Mouse (Mus musculus): Measurements from ENCODE around the gene Bpifb1. TPM values are rescaled to one million over a fixed set of nuclear protein-coding genes. Genes with fewer than 3 reads are reported as not detected.

Bpifb1 gene
- total and polyA plus RNA-seq, 3 experiments = not detected

DNA sequence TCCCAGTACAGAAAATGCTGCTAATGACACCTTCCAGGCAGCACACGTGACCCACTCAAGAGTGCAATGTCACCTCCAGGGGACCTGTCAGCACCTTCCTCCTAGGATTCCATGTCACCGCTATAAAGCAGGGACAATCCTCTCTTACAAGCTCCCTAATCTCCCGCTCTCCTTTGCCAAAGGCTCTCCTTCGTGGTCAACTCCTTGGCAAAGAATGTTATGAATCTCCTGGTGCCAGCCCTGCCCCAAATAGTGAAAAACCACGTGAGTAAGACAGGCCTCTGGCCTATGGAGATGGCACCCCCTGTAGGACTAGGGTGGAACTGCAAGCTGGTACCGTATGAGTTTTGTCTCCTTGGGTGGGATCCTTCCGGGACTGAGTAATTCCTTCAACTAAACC is 16.3 kb downstream of the Bpifb1 start (continued):
- no peak for TF ChIP-seq ZKSCAN1 (IDR thresholded peaks at IDR 0.05; ENCODE audit: borderline replicate concordance, low read depth, low read length)
- TF ChIP-seq POLR2AphosphoS2 (IDR thresholded peaks at IDR 0.05; ENCODE audit: low read depth, low read length) = no peak
- 0 out of 2 replicates have a peak, but pooled peaks have one; percentile 24 for TF ChIP-seq MYC (IDR thresholded peaks at IDR 0.05; ENCODE audit: low read depth, low read length)
- TF ChIP-seq MAX (IDR thresholded peaks at IDR 0.05; ENCODE audit: low read length) = 0 out of 2 replicates have a peak, but pooled peaks have one; percentile 14
- no peak for TF ChIP-seq MAFK (IDR thresholded peaks at IDR 0.05; ENCODE audit: insufficient replicate concordance, low read length)
- TF ChIP-seq CHD1 (IDR thresholded peaks at IDR 0.05; ENCODE audit: low read depth, low read length) = no peak
- TF ChIP-seq KAT2A (IDR thresholded peaks at IDR 0.05; ENCODE audit: insufficient replicate concordance, low read length) = no peak
- TF ChIP-seq ZMIZ1 (IDR thresholded peaks at IDR 0.05; ENCODE audit: low read depth, low read length) = no peak
- no peak for TF ChIP-seq MXI1 (IDR thresholded peaks at IDR 0.05; ENCODE audit: low read depth, low read length)
- TF ChIP-seq EP300 (IDR thresholded peaks at IDR 0.05; ENCODE audit: low read length) = no peak
- no peak for TF ChIP-seq ELF1 (IDR thresholded peaks at IDR 0.05; ENCODE audit: low read depth, low read length)
- TF ChIP-seq NELFE (IDR thresholded peaks at IDR 0.05; ENCODE audit: low read depth, low read length) = no peak
- TF ChIP-seq MEF2A (IDR thresholded peaks at IDR 0.05; ENCODE audit: borderline replicate concordance, low read depth, low read length) = no peak
- TF ChIP-seq UBTF (IDR thresholded peaks at IDR 0.05; ENCODE audit: low read depth, low read length) = no peak
- no peak for TF ChIP-seq ZNF384 (IDR thresholded peaks at IDR 0.05; ENCODE audit: low read depth, low read length)
- TF ChIP-seq TBP (conservative IDR thresholded peaks at IDR 0.05; ENCODE audit: low read depth, low read length) = no peak
- TF ChIP-seq HCFC1 (IDR thresholded peaks at IDR 0.05; ENCODE audit: low read depth, low read length) = no peak

DNA sequence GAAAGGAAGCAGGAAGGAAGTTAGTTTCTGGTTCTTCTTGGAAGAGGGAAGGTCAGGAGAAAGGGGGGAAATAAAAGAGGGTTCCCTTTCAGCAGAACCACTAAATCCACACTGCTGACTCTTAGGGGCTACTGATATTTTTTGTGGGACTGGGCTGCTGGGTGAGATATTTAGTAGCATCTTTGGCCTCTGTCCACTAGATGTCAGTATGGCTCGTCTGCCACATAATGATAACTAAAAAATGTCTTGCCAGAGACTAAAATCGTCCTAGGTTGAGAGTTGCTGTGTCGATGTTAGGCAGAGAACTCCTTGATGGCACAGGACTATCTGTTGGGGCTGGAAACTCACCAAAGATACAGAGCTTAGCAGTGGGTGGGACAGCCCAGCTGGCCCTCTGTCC is 18.5 kb downstream of the Bpifb1 start:
- dilution Hi-C loops (cut with MboI; ENCODE audit: extremely low pct_ligation_motif_present, extremely low pct_unique_long_range_greater_than_20kb, low sequenced_read_pairs) (no loop called here), in situ Hi-C loops (cut with MboI; ENCODE audit: low pct_ligation_motif_present, low pct_unique_long_range_greater_than_20kb, low sequenced_read_pairs) (no loop called here)
- peak; percentile 20 for DNase-seq (ENCODE audit: extremely low read depth)

More for the DNA sequence above, 18.5 kb downstream of the Bpifb1 start:
- TF ChIP-seq NELFE (IDR thresholded peaks at IDR 0.05; ENCODE audit: low read depth, low read length) (no peak), KAT2A (IDR thresholded peaks at IDR 0.05; ENCODE audit: insufficient replicate concordance, low read length) (no peak), RAD21 (IDR thresholded peaks at IDR 0.05; ENCODE audit: low read depth, low read length) (peak; percentile 59), CTCF (conservative IDR thresholded peaks at IDR 0.05 in 1 of 2, IDR thresholded peaks at IDR 0.05 in 1 of 2; ENCODE audit: low read depth in 2 of 2, low read length in 2 of 2) (peak; percentile 39 to 74; a peak in 3 of 4 replicates), TCF12 (IDR thresholded peaks at IDR 0.05; ENCODE audit: low read depth, low read length) (no peak), JUND (conservative IDR thresholded peaks at IDR 0.05; ENCODE audit: low read depth, low read length) (no peak), SMC3 (IDR thresholded peaks at IDR 0.05; ENCODE audit: low read depth, low read length) (peak; percentile 52), TBP (conservative IDR thresholded peaks at IDR 0.05; ENCODE audit: low read depth, low read length) (no peak)
- H3K79me2 ChIP-seq (replicated peaks; ENCODE audit: control insufficient read depth, extremely low read depth, insufficient read depth, poor library complexity, severe bottlenecking) = no peaks in the 10 kb centered on the region
- H3K9me3 ChIP-seq (replicated peaks; ENCODE audit: low read length) = no peaks in the 10 kb centered on the region
- no peak overlapping the region for H3K27ac ChIP-seq (ENCODE audit: insufficient read depth, low read depth)
- H3K27me3 ChIP-seq (replicated peaks) = peaks cover 88% of the 10 kb centered on the region
- no peak overlapping the region for H3K4me2 ChIP-seq (ENCODE audit: insufficient read depth, low read depth, poor library complexity, severe bottlenecking)
- no peak overlapping the region for H3K4me3 ChIP-seq (replicated peaks in 1 of 3; ENCODE audit: low read depth in 2 of 3, low read length in 2 of 3, poor library complexity in 1 of 3)
- no peaks in the 10 kb centered on the region for H3K4me1 ChIP-seq (ENCODE audit: control insufficient read depth in 1 of 2, insufficient read depth in 2 of 2)
- H3K36me3 ChIP-seq (replicated peaks in 1 of 2; ENCODE audit: control insufficient read depth in 1 of 2, insufficient read depth in 1 of 2, low read length in 1 of 2) = no peaks in the 10 kb centered on the region
- H3K9ac ChIP-seq (ENCODE audit: insufficient read depth, low read depth) = no peak overlapping the region

All from CH12.LX (cell line).